Mouse (Mus musculus): ENCODE measurements around the gene Ksr2. TPM values are rescaled to one million over a fixed set of nuclear protein-coding genes. Genes with fewer than 3 reads are reported as not detected.

Ksr2 gene
- total and polyA plus RNA-seq, 3 experiments: not detected

- Histone ChIP-seq H3K36me3 (ENCODE audit: control insufficient read depth in 1 of 2, insufficient read depth in 2 of 2, low read length in 2 of 2) (no peaks in the 10 kb centered on the region), H3K4me3 (ENCODE audit: control insufficient read depth in 1 of 2, insufficient read depth in 1 of 2, low read depth in 2 of 2, low read length in 2 of 2) (no peak overlapping the region), H3K27ac (ENCODE audit: control insufficient read depth, low read depth, low read length) (no peak overlapping the region), H3K9me3 (replicated peaks; ENCODE audit: insufficient read depth, low read length) (no peaks in the 10 kb centered on the region), H3K27me3 (ENCODE audit: control insufficient read depth in 1 of 2, insufficient read depth in 2 of 2, low read length in 2 of 2) (no peaks in the 10 kb centered on the region), H3K79me2 (ENCODE audit: control insufficient read depth, insufficient read depth, low read length, poor library complexity) (no peaks in the 10 kb centered on the region), H3K9ac (ENCODE audit: control insufficient read depth, low read depth, low read length, poor library complexity, severe bottlenecking) (no peak overlapping the region), H3K4me1 (ENCODE audit: control insufficient read depth in 1 of 2, insufficient read depth in 2 of 2, low read length in 2 of 2) (no peaks in the 10 kb centered on the region)
- no peak for TF ChIP-seq ZNF384 (IDR thresholded peaks at IDR 0.05; ENCODE audit: low read depth, low read length)
- no peak for TF ChIP-seq UBTF (IDR thresholded peaks at IDR 0.05; ENCODE audit: borderline replicate concordance, insufficient read depth, low read depth, low read length)
- TF ChIP-seq POLR2AphosphoS5 (IDR thresholded peaks at IDR 0.05; ENCODE audit: borderline replicate concordance, low read depth, low read length): no peak
- no peak for TF ChIP-seq ZC3H11A (IDR thresholded peaks at IDR 0.05; ENCODE audit: low read depth, low read length)
- TF ChIP-seq USF1 (IDR thresholded peaks at IDR 0.05; ENCODE audit: low read depth, low read length): no peak
- no peak for TF ChIP-seq MYC (IDR thresholded peaks at IDR 0.05; ENCODE audit: low read depth, low read length)
- no peak for TF ChIP-seq USF2 (IDR thresholded peaks at IDR 0.05; ENCODE audit: borderline replicate concordance in 1 of 2, insufficient read depth in 1 of 2, low read depth in 1 of 2, low read length in 2 of 2)
- no peak for TF ChIP-seq POLR2A (IDR thresholded peaks at IDR 0.05; ENCODE audit: control insufficient read depth in 1 of 2, insufficient read depth in 1 of 2, low read depth in 1 of 2, low read length in 2 of 2, poor library complexity in 1 of 2)
- no peak for TF ChIP-seq RAD21 (IDR thresholded peaks at IDR 0.05; ENCODE audit: low read depth, low read length)
- TF ChIP-seq ZMIZ1 (IDR thresholded peaks at IDR 0.05; ENCODE audit: low read depth, low read length): no peak
- TF ChIP-seq CHD1 (IDR thresholded peaks at IDR 0.05; ENCODE audit: low read depth, low read length): no peak
- TF ChIP-seq MXI1 (IDR thresholded peaks at IDR 0.05; ENCODE audit: low read depth, low read length): no peak
- TF ChIP-seq MYB (IDR thresholded peaks at IDR 0.05; ENCODE audit: low read depth, low read length): no peak
- no peak for TF ChIP-seq GATA1 (IDR thresholded peaks at IDR 0.05; ENCODE audit: low read depth, low read length)
- TF ChIP-seq E2F4 (IDR thresholded peaks at IDR 0.05; ENCODE audit: borderline replicate concordance, low read depth, low read length): no peak
- no peak for TF ChIP-seq RCOR1 (IDR thresholded peaks at IDR 0.05; ENCODE audit: low read depth, low read length)
- no peak for TF ChIP-seq POLR2AphosphoS2 (IDR thresholded peaks at IDR 0.05; ENCODE audit: low read length)
- TF ChIP-seq JUND (IDR thresholded peaks at IDR 0.05; ENCODE audit: low read depth, low read length): no peak
- DNase-seq (ENCODE audit: low read depth, low spot score): no peak
Measured at GRCm38 (mm10) chr5:117584428-117584827, 170.6 kb downstream of the Ksr2 start.

DNA sequence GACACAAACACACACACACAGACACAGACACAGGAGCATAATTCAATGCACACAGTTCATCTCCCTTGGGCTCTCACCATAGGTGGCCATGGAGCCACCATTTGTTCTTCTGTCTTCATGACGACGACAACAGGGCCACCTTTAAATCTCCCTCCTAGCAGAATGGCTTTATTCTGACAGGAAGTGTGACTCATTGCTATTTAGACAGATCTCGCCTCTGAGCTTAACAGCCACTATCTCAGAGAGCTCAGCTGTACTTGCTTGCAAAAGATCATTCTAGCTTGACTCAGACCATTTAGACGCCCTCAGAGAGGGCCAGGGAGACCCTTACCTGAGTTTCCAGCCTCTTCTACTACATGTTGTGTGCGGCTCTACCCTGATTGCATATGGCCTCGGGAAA lies 175.5 kb downstream of the Ksr2 start:
- H3K9ac ChIP-seq (ENCODE audit: control insufficient read depth, low read depth, low read length, poor library complexity, severe bottlenecking): no peak overlapping the region
- DNase-seq (ENCODE audit: low read depth, low spot score): no peak
- no peak overlapping the region for H3K27ac ChIP-seq (ENCODE audit: control insufficient read depth, low read depth, low read length)
- H3K4me3 ChIP-seq (ENCODE audit: control insufficient read depth in 1 of 2, insufficient read depth in 1 of 2, low read depth in 2 of 2, low read length in 2 of 2): no peak overlapping the region
- no peaks in the 10 kb centered on the region for H3K79me2 ChIP-seq (ENCODE audit: control insufficient read depth, insufficient read depth, low read length, poor library complexity)
- H3K9me3 ChIP-seq (replicated peaks; ENCODE audit: insufficient read depth, low read length): no peaks in the 10 kb centered on the region
- no peaks in the 10 kb centered on the region for H3K4me1 ChIP-seq (ENCODE audit: control insufficient read depth in 1 of 2, insufficient read depth in 2 of 2, low read length in 2 of 2)
- H3K27me3 ChIP-seq (ENCODE audit: control insufficient read depth in 1 of 2, insufficient read depth in 2 of 2, low read length in 2 of 2): no peaks in the 10 kb centered on the region
- H3K36me3 ChIP-seq (ENCODE audit: control insufficient read depth in 1 of 2, insufficient read depth in 2 of 2, low read length in 2 of 2): no peaks in the 10 kb centered on the region
- TF ChIP-seq MXI1 (IDR thresholded peaks at IDR 0.05; ENCODE audit: low read depth, low read length): no peak
- no peak for TF ChIP-seq TCF12 (IDR thresholded peaks at IDR 0.05; ENCODE audit: low read depth, low read length)
- no peak for TF ChIP-seq USF1 (IDR thresholded peaks at IDR 0.05; ENCODE audit: low read depth, low read length)
- no peak for TF ChIP-seq SIN3A (IDR thresholded peaks at IDR 0.05; ENCODE audit: low read length)
- no peak for TF ChIP-seq JUND (IDR thresholded peaks at IDR 0.05; ENCODE audit: low read depth, low read length)
- TF ChIP-seq MYC (IDR thresholded peaks at IDR 0.05; ENCODE audit: low read depth, low read length): no peak
